In genomic region chr4:32305683-32306082, GRCm38 (mm10) we compare ENCODE assay signal across 13 mouse cellular contexts.
DNase-seq lines count a peak whose midpoint lies in the region; ATAC-seq and TF ChIP-seq lines count a peak whose summit lies in the region.
"Had no signal": no experiment of that assay in that cellular context is flagged by ENCODE, and none has a peak within 500 bp of the region (broad histone marks: within the 10 kb centered on the region; RNA-seq: fewer than 3 reads in every experiment).

No protein-coding gene starts in this region.

- H3K27ac ChIP-seq in forebrain, embryonic 10.5 days, result peak overlapping the region; percentile 85; the same call in 1 of the 2 replicates
- no peak overlapping the region; the same call in 1 of the 2 replicates for H3K27ac ChIP-seq in forebrain, embryonic 16.5 days (ENCODE audit: low read length)
- H3K27ac ChIP-seq in layer of hippocampus, adult 2 months, result peak overlapping the region; percentile 89; the same call in 1 of the 2 replicates
- H3K27ac ChIP-seq in forebrain, postnatal 0 days (ENCODE audit: low read depth, low read length), result 0 out of 2 replicates have a peak overlapping the region, but pooled peaks have one; percentile 36
- H3K27ac ChIP-seq in limb, embryonic 15.5 days, result peak overlapping the region; percentile 91

- no peak overlapping the region for H3K4me3 ChIP-seq in forebrain, embryonic 10.5 days
- H3K4me3 ChIP-seq in forebrain, embryonic 16.5 days (replicated peaks; ENCODE audit: low read length), result no peak overlapping the region
- H3K4me3 ChIP-seq in layer of hippocampus, adult 2 months, result no peak overlapping the region
- no peak overlapping the region for H3K4me3 ChIP-seq in forebrain, postnatal 0 days (ENCODE audit: low read depth, low read length)
- H3K4me3 ChIP-seq in limb, embryonic 15.5 days, result no peak overlapping the region

- DNase-seq in forebrain, embryonic 10.5 days (ENCODE audit: extremely low spot score, low spot score), result no peak
- DNase-seq in layer of hippocampus, adult 2 months (ENCODE audit: low spot score in 2 of 2), result no peak
- no peak for DNase-seq in layer of hippocampus, adult 18-20 months (ENCODE audit: low spot score in 2 of 2)
- DNase-seq in forebrain, postnatal 0 days, result no peak
- no peak for DNase-seq in embryo, embryonic 11 days
- no peak for DNase-seq in right cerebral cortex, adult 18-20 months
- DNase-seq: adrenal gland, postnatal 25 days; cerebellum, adult 9-11 months; layer of hippocampus, adult 9-11 months; liver, postnatal 0 days; spleen, adult 18-20 months had no signal

- peaks cover 55% of the 10 kb centered on the region for H3K4me1 ChIP-seq in forebrain, embryonic 10.5 days
- peaks cover 50% of the 10 kb centered on the region for H3K4me1 ChIP-seq in forebrain, embryonic 16.5 days (replicated peaks; ENCODE audit: control insufficient read depth, insufficient read depth, low read length)
- H3K4me1 ChIP-seq in forebrain, postnatal 0 days (ENCODE audit: insufficient read depth), result peaks cover 29% of the 10 kb centered on the region
- H3K4me1 ChIP-seq in limb, embryonic 15.5 days, result peaks cover 50% of the 10 kb centered on the region

- no peaks in the 10 kb centered on the region for H3K27me3 ChIP-seq in forebrain, embryonic 10.5 days (ENCODE audit: poor library complexity, severe bottlenecking)
- no peaks in the 10 kb centered on the region for H3K27me3 ChIP-seq in forebrain, embryonic 16.5 days (replicated peaks; ENCODE audit: control insufficient read depth, insufficient read depth, low read length)
- H3K27me3 ChIP-seq in forebrain, postnatal 0 days (ENCODE audit: insufficient read depth, low read length), result no peaks in the 10 kb centered on the region
- no peaks in the 10 kb centered on the region for H3K27me3 ChIP-seq in limb, embryonic 15.5 days

- no peak for TF ChIP-seq CTCF in layer of hippocampus, adult 2 months (conservative IDR thresholded peaks at IDR 0.05)
- TF ChIP-seq CTCF in forebrain, postnatal 0 days (IDR thresholded peaks at IDR 0.05; ENCODE audit: low read depth), result no peak

- no peak overlapping the region; the same call in 1 of the 2 replicates for H3K4me2 ChIP-seq in forebrain, embryonic 16.5 days (ENCODE audit: low read length)
- H3K4me2 ChIP-seq in forebrain, postnatal 0 days (ENCODE audit: low read depth), result no peak overlapping the region
- H3K4me2 ChIP-seq in limb, embryonic 15.5 days, result 0 out of 2 replicates have a peak overlapping the region, but pooled peaks have one; percentile 48

- no peak overlapping the region for H3K9ac ChIP-seq in forebrain, embryonic 16.5 days (replicated peaks; ENCODE audit: low read depth, low read length)
- H3K9ac ChIP-seq in forebrain, postnatal 0 days, result no peak overlapping the region
- no peak overlapping the region for H3K9ac ChIP-seq in limb, embryonic 15.5 days
- H3K9ac ChIP-seq: liver, postnatal 0 days had no signal

- 85% methylated on average over 6 of the region's 6 CpGs for WGBS in forebrain, embryonic 10.5 days
- 81% methylated on average over 6 of the region's 6 CpGs for WGBS in forebrain, embryonic 16.5 days
- WGBS in forebrain, postnatal 0 days, result 65% methylated on average over 6 of the region's 6 CpGs
- WGBS in limb, embryonic 15.5 days, result 47% methylated on average over 6 of the region's 6 CpGs

- no peak for ATAC-seq in forebrain, embryonic 16.5 days
- ATAC-seq in forebrain, postnatal 0 days, result no peak
- ATAC-seq in limb, embryonic 15.5 days (ENCODE audit: insufficient number of reproducible peaks, low FRiP score, low TSS enrichment, low read depth), result no peak

- no peaks in the 10 kb centered on the region for H3K36me3 ChIP-seq in forebrain, embryonic 10.5 days (replicated peaks)
- H3K36me3 ChIP-seq in forebrain, embryonic 16.5 days (ENCODE audit: control insufficient read depth, insufficient read depth), result no peaks in the 10 kb centered on the region
- H3K36me3 ChIP-seq in forebrain, postnatal 0 days (ENCODE audit: insufficient read depth), result no peaks in the 10 kb centered on the region
- no peaks in the 10 kb centered on the region for H3K36me3 ChIP-seq in limb, embryonic 15.5 days

- no peaks in the 10 kb centered on the region for H3K9me3 ChIP-seq in forebrain, embryonic 10.5 days
- H3K9me3 ChIP-seq in forebrain, embryonic 16.5 days (ENCODE audit: control insufficient read depth, low read length), result no peaks in the 10 kb centered on the region
- no peaks in the 10 kb centered on the region for H3K9me3 ChIP-seq in forebrain, postnatal 0 days (ENCODE audit: low read length)
- no peaks in the 10 kb centered on the region for H3K9me3 ChIP-seq in limb, embryonic 15.5 days
